Mouse (Mus musculus) small intestine, adult 2 months (tissue): ENCODE results near the gene G6pc2.

Experiments
- CTCF ChIP-seq: fragments of 200-500 bp; IDR thresholded peaks from 2 replicates; pipeline ENCODE4 v1.5.1; 2012; ENCODE audit warnings: low read depth, mild to moderate bottlenecking, control low read depth, inconsistent platforms, low read length, moderate library complexity, mixed read lengths; ENCODE audit not compliant: insufficient replicate concordance, insufficient read length; ENCODE audit errors: extremely low read depth
- POLR2A ChIP-seq: fragments of 200-500 bp; IDR thresholded peaks from 2 replicates; pipeline ENCODE4 v1.6.1; 2012; ENCODE audit warnings: low read depth, mild to moderate bottlenecking, control low read depth, inconsistent platforms, low read length, moderate library complexity

GRCm38 (mm10) chr2:69215242-69215641 lies 4.4 kb downstream of the G6pc2 start:
- TF ChIP-seq CTCF, result no peak
- TF ChIP-seq POLR2A, result no peak
